Mouse (Mus musculus) intestine, postnatal 0 days (tissue): Measurements from ENCODE around the gene Irf7. TPM values are rescaled to one million over a fixed set of nuclear protein-coding genes. Genes with fewer than 3 reads are reported as not detected.
"Not testable (repeated sequence)": the region's sequence is repeated elsewhere in the genome, so short reads cannot be mapped to it uniquely, and the experiment has no call there.

Experiments
- ATAC-seq: fragments of 200-750 bp; cut with Nextera tagmentation; 2 replicates; pipeline ENCODE4 v1.8.0; 2017; ENCODE audit warnings: mild to moderate bottlenecking, moderate TSS enrichment, moderate library complexity
- H3K27ac ChIP-seq: fragments of 300-500 bp; sonication (generic); 2 replicates; pipeline ENCODE4 v1.5.1; 2014; ENCODE audit warnings: mild to moderate bottlenecking, low read depth, low read length, moderate library complexity
- H3K27me3 ChIP-seq: fragments of 300-500 bp; sonication (generic); replicated peaks from 2 replicates; pipeline ENCODE4 v1.6.1; 2014; ENCODE audit warnings: low read length, mixed read lengths; ENCODE audit not compliant: control insufficient read depth, insufficient read depth
- H3K36me3 ChIP-seq: fragments of 300-500 bp; sonication (generic); 2 replicates; pipeline ENCODE4 v1.6.1; 2014; ENCODE audit warnings: mild to moderate bottlenecking, moderate library complexity; ENCODE audit not compliant: control insufficient read depth, insufficient read depth
- H3K4me1 ChIP-seq: fragments of 300-500 bp; sonication (generic); replicated peaks from 2 replicates; pipeline ENCODE4 v1.6.1; 2014; ENCODE audit warnings: antibody characterized with exemption, low read length, mixed read lengths; ENCODE audit not compliant: control insufficient read depth, insufficient read depth
- H3K4me2 ChIP-seq: fragments of 300-500 bp; sonication (generic); replicated peaks from 2 replicates; pipeline ENCODE4 v1.6.1; 2014; ENCODE audit warnings: low read depth, mild to moderate bottlenecking, moderate library complexity
- H3K4me3 ChIP-seq: fragments of 300-500 bp; sonication (generic); 2 replicates; pipeline ENCODE4 v1.5.1; 2014; ENCODE audit warnings: low read depth, low read length
- H3K9ac ChIP-seq: fragments of 300-500 bp; sonication (generic); 2 replicates; pipeline ENCODE4 v1.6.1; 2014; ENCODE audit warnings: mild to moderate bottlenecking, low read depth, low read length
- H3K9me3 ChIP-seq: fragments of 300-500 bp; sonication (generic); 2 replicates; pipeline ENCODE4 v1.6.1; 2016; ENCODE audit warnings: mixed run types; ENCODE audit not compliant: control insufficient read depth
- CTCF ChIP-seq: sonication (generic); IDR thresholded peaks from 2 replicates; pipeline ENCODE4 v1.5.1; 2016; ENCODE audit warnings: low read depth, mild to moderate bottlenecking, control low read depth, antibody characterized with exemption, moderate library complexity
- WGBS: fragments of 180-500 bp; shearing (Covaris S2); extraction: QIAGEN DNeasy Blood & Tissue Kit; methylation state at CpG from one replicate; pipeline ENCODE4 v1.1.7; 2014; 5-methylcytosine and 5-hydroxymethylcytosine counted together
- polyA plus RNA-seq: library from polyadenylated mRNA; unstranded; fragments of >200 nt; fragmentation: Nextera tagmentation; extraction: Ambion mirVana; gene quantifications from 2 replicates; pipeline ENCODE4 v1.2.1, GENCODE M21; 2015

Gene Irf7
- polyA plus RNA-seq, 1 experiment from 2014 or later = 124 TPM

- Histone ChIP-seq H3K9ac (peak overlapping the region; percentile 26; the same call in 1 of the 2 replicates), H3K27ac (peak overlapping the region; percentile 68), H3K27me3 (no peaks in the 10 kb centered on the region), H3K36me3 (peaks cover 55% of the 10 kb centered on the region), H3K4me2 (peak overlapping the region; percentile 80), H3K4me1 (peaks cover 3% of the 10 kb centered on the region; the same call in 1 of the 2 replicates), H3K9me3 (no peaks in the 10 kb centered on the region), H3K4me3 (peak overlapping the region; percentile 70)
- TF ChIP-seq CTCF = no peak
- WGBS = 40% methylated on average over 11 of the region's 11 CpGs
- ATAC-seq = peak; percentile 12; the same call in 1 of the 2 replicates
Measured at GRCm38 (mm10) chr7:141265411-141265738, 906 bp downstream of the Irf7 start.

GRCm38 (mm10) chr7:141264761-141265410 is 1.4 kb downstream of the Irf7 start:
- Histone ChIP-seq H3K9me3 (no peaks in the 10 kb centered on the region), H3K4me2 (peak overlapping the region; percentile 80), H3K27ac (peak overlapping the region; percentile 68; the same call in 1 of the 2 replicates), H3K36me3 (peaks cover 58% of the 10 kb centered on the region), H3K4me1 (peaks cover 3% of the 10 kb centered on the region; the same call in 1 of the 2 replicates), H3K9ac (peak overlapping the region; percentile 26; the same call in 1 of the 2 replicates), H3K27me3 (no peaks in the 10 kb centered on the region), H3K4me3 (peak overlapping the region; percentile 70)
- peak; percentile 83 for TF ChIP-seq CTCF
- 29% methylated on average over 12 of the region's 12 CpGs for WGBS
- ATAC-seq = peak; percentile 52

GRCm38 (mm10) chr7:141264041-141264700 is 2.1 kb downstream of the Irf7 start:
- H3K4me1 ChIP-seq = peaks cover 3% of the 10 kb centered on the region; the same call in 1 of the 2 replicates
- no peak for TF ChIP-seq CTCF
- no peaks in the 10 kb centered on the region for H3K27me3 ChIP-seq
- no peak overlapping the region for H3K27ac ChIP-seq
- WGBS = 67% methylated on average over 11 of the region's 11 CpGs
- peak overlapping the region; percentile 80 for H3K4me2 ChIP-seq
- ATAC-seq = no peak
- H3K9ac ChIP-seq = no peak overlapping the region
- no peaks in the 10 kb centered on the region for H3K9me3 ChIP-seq
- H3K36me3 ChIP-seq = peaks cover 61% of the 10 kb centered on the region
- H3K4me3 ChIP-seq = no peak overlapping the region

- H3K9ac ChIP-seq = no peak overlapping the region
- no peaks in the 10 kb centered on the region for H3K27me3 ChIP-seq
- peaks cover 3% of the 10 kb centered on the region; the same call in 1 of the 2 replicates for H3K4me1 ChIP-seq
- H3K9me3 ChIP-seq = no peaks in the 10 kb centered on the region
- 83% methylated on average over 13 of the region's 13 CpGs for WGBS
- peaks cover 61% of the 10 kb centered on the region for H3K36me3 ChIP-seq
- no peak for ATAC-seq
- no peak overlapping the region for H3K27ac ChIP-seq
- no peak overlapping the region for H3K4me2 ChIP-seq
- no peak overlapping the region for H3K4me3 ChIP-seq
- TF ChIP-seq CTCF = no peak
Measured at GRCm38 (mm10) chr7:141263640-141264039, 2.6 kb downstream of the Irf7 start.

- Histone ChIP-seq H3K36me3 (peaks cover 79% of the 10 kb centered on the region), H3K27ac (no peak overlapping the region), H3K27me3 (no peaks in the 10 kb centered on the region), H3K4me2 (no peak overlapping the region), H3K4me1 (peaks cover 3% of the 10 kb centered on the region; the same call in 1 of the 2 replicates), H3K4me3 (no peak overlapping the region), H3K9ac (no peak overlapping the region), H3K9me3 (no peaks in the 10 kb centered on the region)
- 90% methylated on average over 3 of the region's 3 CpGs for WGBS
- no peak for TF ChIP-seq CTCF
- no peak for ATAC-seq
Measured at GRCm38 (mm10) chr7:141261480-141261879, 4.8 kb downstream of the Irf7 start.

DNA sequence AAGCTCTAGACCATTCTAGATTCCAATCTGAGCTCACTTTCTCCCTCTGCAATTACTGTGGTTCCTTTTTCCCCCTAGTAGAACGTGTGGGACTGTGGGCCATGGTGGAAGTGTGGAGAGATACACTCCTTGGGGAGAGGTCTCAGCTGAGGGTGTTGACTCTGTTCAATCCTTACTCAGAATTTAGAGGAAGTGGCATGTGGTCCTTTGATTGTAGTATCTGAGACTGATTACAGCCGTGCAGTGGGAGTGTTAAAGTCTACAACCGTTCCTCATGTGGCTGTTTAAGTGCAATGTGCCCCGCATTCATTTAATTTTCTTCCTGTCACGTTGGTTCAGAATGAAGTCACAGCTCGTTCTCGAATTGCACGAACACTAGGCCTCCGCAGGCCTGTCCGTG is 10.1 kb downstream of the Irf7 start:
- H3K9ac ChIP-seq = no peak overlapping the region
- peaks cover 87% of the 10 kb centered on the region for H3K36me3 ChIP-seq
- ATAC-seq = no peak
- H3K4me2 ChIP-seq = no peak overlapping the region
- H3K27ac ChIP-seq = no peak overlapping the region
- no peak overlapping the region for H3K4me3 ChIP-seq
- no peaks in the 10 kb centered on the region for H3K4me1 ChIP-seq
- no peak for TF ChIP-seq CTCF
- whole genome bisulfite sequencing = 88% methylated on average over 10 of the region's 10 CpGs
- H3K9me3 ChIP-seq = no peaks in the 10 kb centered on the region
- no peaks in the 10 kb centered on the region for H3K27me3 ChIP-seq

GRCm38 (mm10) chr7:141250486-141250885 is 15.8 kb downstream of the Irf7 start:
- peaks cover 88% of the 10 kb centered on the region for H3K36me3 ChIP-seq
- H3K4me2 ChIP-seq, ATAC-seq, H3K27me3 ChIP-seq, H3K4me3 ChIP-seq, H3K4me1 ChIP-seq, H3K27ac ChIP-seq, H3K9me3 ChIP-seq, H3K9ac ChIP-seq: not testable (repeated sequence)
- 68% methylated on average over 4 of the region's 4 CpGs for WGBS
